Mouse (Mus musculus) kidney, postnatal 25 days (tissue): ENCODE results near the gene Ccr7.
A peak's percentile ranks its signal among the peaks of the same experiment; 100 is the strongest.

ENCODE experiments used
- DNase-seq, 2 experiments: peaks; one replicate each; pipeline ENCODE4 v3.0.0; 2021; ENCODE audit warnings: mixed read lengths in 2 of 2

Ccr7 gene

GRCm38 (mm10) chr11:99113111-99113510, 41.8 kb downstream of the Ccr7 start:
- DNase-seq = no peak

- DNase-seq = no peak
These were observed 42.2 kb downstream of the Ccr7 start for GRCm38 (mm10) chr11:99112700-99113099.

- no peak for DNase-seq
These were observed 43.2 kb downstream of the Ccr7 start for GRCm38 (mm10) chr11:99111631-99112030.

- DNase-seq = no peak
These were observed 43.7 kb downstream of the Ccr7 start for GRCm38 (mm10) chr11:99111155-99111554.

- DNase-seq = no peak
These were observed 44.3 kb downstream of the Ccr7 start for GRCm38 (mm10) chr11:99110370-99111110.

GRCm38 (mm10) chr11:99108296-99108695, 46.6 kb downstream of the Ccr7 start:
- DNase-seq = no peak

GRCm38 (mm10) chr11:99105981-99106726, 48.7 kb downstream of the Ccr7 start:
- DNase-seq = peak; percentile 73 to 87

GRCm38 (mm10) chr11:99104609-99105410, 50.1 kb downstream of the Ccr7 start:
- DNase-seq = no peak

- DNase-seq = no peak
These were observed 52.2 kb downstream of the Ccr7 start for GRCm38 (mm10) chr11:99102575-99103270.

GRCm38 (mm10) chr11:99101693-99102092, 53.2 kb downstream of the Ccr7 start:
- DNase-seq = no peak

- no peak for DNase-seq
These were observed 54.7 kb downstream of the Ccr7 start for GRCm38 (mm10) chr11:99100215-99100614.

GRCm38 (mm10) chr11:99099516-99099915, 55.4 kb downstream of the Ccr7 start:
- peak; percentile 59 to 67 for DNase-seq

GRCm38 (mm10) chr11:99098924-99099323, 56.0 kb downstream of the Ccr7 start:
- DNase-seq = no peak

GRCm38 (mm10) chr11:99096996-99097774, 57.7 kb downstream of the Ccr7 start:
- DNase-seq = no peak

- no peak for DNase-seq
These were observed 58.5 kb downstream of the Ccr7 start for GRCm38 (mm10) chr11:99096417-99096816.

- DNase-seq = no peak
These were observed 59.1 kb downstream of the Ccr7 start for GRCm38 (mm10) chr11:99095759-99096158.

- no peak for DNase-seq
These were observed 59.8 kb downstream of the Ccr7 start for GRCm38 (mm10) chr11:99094911-99095676.
